Mouse (Mus musculus): ENCODE results near the gene Mettl24. TPM values are rescaled to one million over a fixed set of nuclear protein-coding genes. Genes with fewer than 3 reads are reported as not detected.
"Not testable (repeated sequence)": the region's sequence is repeated elsewhere in the genome, so short reads cannot be mapped to it uniquely, and the experiment has no call there.

The Mettl24 gene
- polyA plus RNA-seq, 1 experiment from 2014 or later, result 0.53 TPM

- no peak overlapping the region for H3K4me3 ChIP-seq (ENCODE audit: low read depth, low read length)
- no peak overlapping the region for H3K27ac ChIP-seq (ENCODE audit: low read depth, low read length)
- DNase-seq (ENCODE audit: low spot score, missing footprints) (no peak), ATAC-seq (ENCODE audit: low FRiP score) (no peak)
- H3K9me3 ChIP-seq (ENCODE audit: control insufficient read depth, low read length), result no peaks in the 10 kb centered on the region
- WGBS, result 68% methylated on average over 2 of the region's 2 CpGs
- H3K4me2 ChIP-seq, result no peak overlapping the region
- no peaks in the 10 kb centered on the region for H3K36me3 ChIP-seq (ENCODE audit: control insufficient read depth, insufficient read depth, low read length)
- H3K4me1 ChIP-seq (ENCODE audit: control insufficient read depth, insufficient read depth, low read length), result peaks cover 9% of the 10 kb centered on the region; the same call in 1 of the 2 replicates
- no peaks in the 10 kb centered on the region for H3K27me3 ChIP-seq (ENCODE audit: control insufficient read depth, insufficient read depth, low read length)
- H3K9ac ChIP-seq (ENCODE audit: low read length), result no peak overlapping the region
Measured at GRCm38 (mm10) chr10:40777171-40777570, 94.1 kb downstream of the Mettl24 start.

- no peak for DNase-seq (ENCODE audit: low spot score, missing footprints)
- no peak for ATAC-seq (ENCODE audit: low FRiP score)
- Histone ChIP-seq H3K27ac (ENCODE audit: low read depth, low read length) (no peak overlapping the region), H3K9ac (ENCODE audit: low read length) (no peak overlapping the region), H3K27me3 (ENCODE audit: control insufficient read depth, insufficient read depth, low read length) (no peaks in the 10 kb centered on the region), H3K4me2 (no peak overlapping the region), H3K36me3 (ENCODE audit: control insufficient read depth, insufficient read depth, low read length) (no peaks in the 10 kb centered on the region), H3K4me1 (ENCODE audit: control insufficient read depth, insufficient read depth, low read length) (peaks cover 9% of the 10 kb centered on the region; the same call in 1 of the 2 replicates), H3K9me3 (ENCODE audit: control insufficient read depth, low read length) (no peaks in the 10 kb centered on the region), H3K4me3 (ENCODE audit: low read depth, low read length) (no peak overlapping the region)
- WGBS, result 85% methylated on average over 4 of the region's 4 CpGs
Measured at GRCm38 (mm10) chr10:40778472-40778871, 95.4 kb downstream of the Mettl24 start.

- Histone ChIP-seq H3K9ac (ENCODE audit: low read length) (no peak overlapping the region), H3K4me1 (ENCODE audit: control insufficient read depth, insufficient read depth, low read length) (no peaks in the 10 kb centered on the region), H3K4me2 (no peak overlapping the region), H3K9me3 (ENCODE audit: control insufficient read depth, low read length) (no peaks in the 10 kb centered on the region), H3K36me3 (ENCODE audit: control insufficient read depth, insufficient read depth, low read length) (no peaks in the 10 kb centered on the region), H3K27ac (ENCODE audit: low read depth, low read length) (no peak overlapping the region), H3K4me3 (ENCODE audit: low read depth, low read length) (no peak overlapping the region), H3K27me3 (ENCODE audit: control insufficient read depth, insufficient read depth, low read length) (no peaks in the 10 kb centered on the region)
- DNase-seq (ENCODE audit: low spot score, missing footprints), result no peak
- ATAC-seq (ENCODE audit: low FRiP score), result no peak
- 79% methylated on average over 3 of the region's 3 CpGs for WGBS
Measured at GRCm38 (mm10) chr10:40790406-40790805, 107.3 kb downstream of the Mettl24 start.

- ATAC-seq (ENCODE audit: low FRiP score) (no peak), DNase-seq (ENCODE audit: low spot score, missing footprints) (no peak)
- H3K9me3 ChIP-seq (ENCODE audit: control insufficient read depth, low read length), result no peaks in the 10 kb centered on the region
- no peak overlapping the region for H3K27ac ChIP-seq (ENCODE audit: low read depth, low read length)
- H3K27me3 ChIP-seq (ENCODE audit: control insufficient read depth, insufficient read depth, low read length), result no peaks in the 10 kb centered on the region
- no peaks in the 10 kb centered on the region for H3K4me1 ChIP-seq (ENCODE audit: control insufficient read depth, insufficient read depth, low read length)
- 79% methylated on average over 3 of the region's 3 CpGs for WGBS
- H3K9ac ChIP-seq (ENCODE audit: low read length), result no peak overlapping the region
- no peaks in the 10 kb centered on the region for H3K36me3 ChIP-seq (ENCODE audit: control insufficient read depth, insufficient read depth, low read length)
- H3K4me3 ChIP-seq (ENCODE audit: low read depth, low read length), result no peak overlapping the region
- no peak overlapping the region for H3K4me2 ChIP-seq
Measured at GRCm38 (mm10) chr10:40792115-40792514, 109.0 kb downstream of the Mettl24 start.

- 78% methylated on average over 1 of the region's 1 CpGs for WGBS
- Histone ChIP-seq H3K4me2 (no peak overlapping the region), H3K27me3 (ENCODE audit: control insufficient read depth, insufficient read depth, low read length) (no peaks in the 10 kb centered on the region), H3K9ac (ENCODE audit: low read length) (no peak overlapping the region), H3K27ac (ENCODE audit: low read depth, low read length) (no peak overlapping the region), H3K4me1 (ENCODE audit: control insufficient read depth, insufficient read depth, low read length) (no peaks in the 10 kb centered on the region), H3K36me3 (ENCODE audit: control insufficient read depth, insufficient read depth, low read length) (no peaks in the 10 kb centered on the region), H3K9me3 (ENCODE audit: control insufficient read depth, low read length) (no peaks in the 10 kb centered on the region), H3K4me3 (ENCODE audit: low read depth, low read length) (no peak overlapping the region)
- DNase-seq (ENCODE audit: low spot score, missing footprints), result no peak
- no peak for ATAC-seq (ENCODE audit: low FRiP score)
Measured at GRCm38 (mm10) chr10:40805221-40805620, 122.1 kb downstream of the Mettl24 start.

- 82% methylated on average over 4 of the region's 4 CpGs for WGBS
- H3K36me3 ChIP-seq (ENCODE audit: control insufficient read depth, insufficient read depth, low read length), result no peaks in the 10 kb centered on the region
- no peaks in the 10 kb centered on the region for H3K27me3 ChIP-seq (ENCODE audit: control insufficient read depth, insufficient read depth, low read length)
Measured at GRCm38 (mm10) chr10:40806221-40806620, 123.1 kb downstream of the Mettl24 start.

GRCm38 (mm10) chr10:40809411-40809910 lies 126.4 kb downstream of the Mettl24 start:
- not testable (repeated sequence) for H3K36me3 ChIP-seq (ENCODE audit: control insufficient read depth, insufficient read depth, low read length); ATAC-seq (ENCODE audit: low FRiP score); H3K27ac ChIP-seq (ENCODE audit: low read depth, low read length); H3K4me3 ChIP-seq (ENCODE audit: low read depth, low read length); H3K9ac ChIP-seq (ENCODE audit: low read length); H3K27me3 ChIP-seq (ENCODE audit: control insufficient read depth, insufficient read depth, low read length); H3K9me3 ChIP-seq (ENCODE audit: control insufficient read depth, low read length); DNase-seq (ENCODE audit: low spot score, missing footprints); H3K4me1 ChIP-seq (ENCODE audit: control insufficient read depth, insufficient read depth, low read length); H3K4me2 ChIP-seq
- 30% methylated on average over 5 of the region's 5 CpGs for WGBS

More at GRCm38 (mm10) chr10:40806221-40806620, 123.1 kb downstream of the Mettl24 start:
- Histone ChIP-seq H3K27ac (ENCODE audit: low read depth, low read length) (no peak overlapping the region), H3K4me2 (no peak overlapping the region), H3K4me3 (ENCODE audit: low read depth, low read length) (no peak overlapping the region), H3K9me3 (ENCODE audit: control insufficient read depth, low read length) (no peaks in the 10 kb centered on the region), H3K9ac (ENCODE audit: low read length) (no peak overlapping the region), H3K4me1 (ENCODE audit: control insufficient read depth, insufficient read depth, low read length) (no peaks in the 10 kb centered on the region)
- DNase-seq (ENCODE audit: low spot score, missing footprints), result no peak
- ATAC-seq (ENCODE audit: low FRiP score), result no peak

GRCm38 (mm10) chr10:40813627-40814026 lies 130.5 kb downstream of the Mettl24 start:
- WGBS, result 70% methylated on average over 4 of the region's 4 CpGs
- no peak for ATAC-seq (ENCODE audit: low FRiP score)
- DNase-seq (ENCODE audit: low spot score, missing footprints), result no peak

GRCm38 (mm10) chr10:40816471-40816870 lies 133.4 kb downstream of the Mettl24 start:
- no peak for DNase-seq (ENCODE audit: low spot score, missing footprints)
- H3K27me3 ChIP-seq (ENCODE audit: control insufficient read depth, insufficient read depth, low read length), result no peaks in the 10 kb centered on the region
- H3K4me1 ChIP-seq (ENCODE audit: control insufficient read depth, insufficient read depth, low read length), result no peaks in the 10 kb centered on the region
- H3K27ac ChIP-seq (ENCODE audit: low read depth, low read length), result no peak overlapping the region
- no peak for ATAC-seq (ENCODE audit: low FRiP score)
- H3K9me3 ChIP-seq (ENCODE audit: control insufficient read depth, low read length), result no peaks in the 10 kb centered on the region
- H3K4me2 ChIP-seq, result no peak overlapping the region
- H3K36me3 ChIP-seq (ENCODE audit: control insufficient read depth, insufficient read depth, low read length), result no peaks in the 10 kb centered on the region
- H3K4me3 ChIP-seq (ENCODE audit: low read depth, low read length), result no peak overlapping the region
- WGBS, result 62% methylated on average over 6 of the region's 6 CpGs
- H3K9ac ChIP-seq (ENCODE audit: low read length), result no peak overlapping the region

More at GRCm38 (mm10) chr10:40813627-40814026, 130.5 kb downstream of the Mettl24 start:
- Histone ChIP-seq H3K27me3 (ENCODE audit: control insufficient read depth, insufficient read depth, low read length) (no peaks in the 10 kb centered on the region), H3K36me3 (ENCODE audit: control insufficient read depth, insufficient read depth, low read length) (no peaks in the 10 kb centered on the region), H3K4me1 (ENCODE audit: control insufficient read depth, insufficient read depth, low read length) (no peaks in the 10 kb centered on the region), H3K9ac (ENCODE audit: low read length) (no peak overlapping the region), H3K4me3 (ENCODE audit: low read depth, low read length) (no peak overlapping the region), H3K27ac (ENCODE audit: low read depth, low read length) (no peak overlapping the region), H3K4me2 (no peak overlapping the region), H3K9me3 (ENCODE audit: control insufficient read depth, low read length) (no peaks in the 10 kb centered on the region)

Data from midbrain, embryonic 11.5 days (tissue).